Mouse (Mus musculus): Measurements from ENCODE around the gene Ntrk3.

DNA sequence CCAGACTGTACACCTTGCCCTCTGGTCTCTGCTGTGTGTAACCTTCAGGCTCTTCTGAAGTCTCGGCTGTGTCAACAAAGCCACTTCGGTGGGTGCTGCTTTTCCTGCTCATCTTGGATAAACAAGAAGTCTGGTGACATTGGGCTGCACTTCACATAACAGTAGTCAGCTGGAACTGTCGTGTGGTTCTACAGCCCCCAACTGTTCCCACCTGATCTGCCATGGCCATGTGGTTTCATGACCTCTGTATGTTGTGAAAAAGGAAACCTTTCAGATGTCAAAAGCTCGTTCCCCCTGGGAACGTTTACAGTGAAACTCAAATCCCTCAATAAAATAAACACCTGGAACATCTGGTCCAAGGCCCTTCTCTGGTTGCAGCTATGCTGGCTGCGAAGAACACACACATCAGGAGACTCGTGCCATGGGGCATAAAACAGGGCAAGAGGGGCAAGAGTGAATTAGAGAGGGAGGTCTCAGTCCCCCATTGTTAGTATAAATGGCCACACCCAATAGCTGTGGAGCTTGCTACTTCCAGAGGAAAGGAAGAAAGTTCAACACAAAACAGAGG lies 222.7 kb downstream of the Ntrk3 start:
- no peak for TF ChIP-seq CTCF (IDR thresholded peaks at IDR 0.05; ENCODE audit: insufficient read depth, low read length)
- TF ChIP-seq POLR2A (IDR thresholded peaks at IDR 0.05; ENCODE audit: borderline replicate concordance, extremely low read depth, low read depth, low read length) = no peak

Data from lung, adult 2 months (tissue).